Mouse (Mus musculus): ENCODE data around the gene Crybg1.

Gene Crybg1

GRCm38 (mm10) chr10:44091757-44092156, 56.9 kb downstream of the Crybg1 start:
- DNase-seq (ENCODE audit: low read depth), result no peak

GRCm38 (mm10) chr10:44080351-44080750, 68.3 kb downstream of the Crybg1 start:
- DNase-seq (ENCODE audit: low read depth), result no peak

GRCm38 (mm10) chr10:44078799-44079521, 69.7 kb downstream of the Crybg1 start:
- DNase-seq (ENCODE audit: low read depth), result peak; percentile 94

GRCm38 (mm10) chr10:44071095-44071494, 77.6 kb downstream of the Crybg1 start:
- DNase-seq (ENCODE audit: low read depth), result peak; percentile 96

- DNase-seq (ENCODE audit: low read depth), result no peak
Observed at GRCm38 (mm10) chr10:44069131-44069530, 79.5 kb downstream of the Crybg1 start.

GRCm38 (mm10) chr10:44065848-44066360, 82.7 kb downstream of the Crybg1 start:
- DNase-seq (ENCODE audit: low read depth), result peak; percentile 71

GRCm38 (mm10) chr10:44062981-44063380, 85.7 kb downstream of the Crybg1 start:
- DNase-seq (ENCODE audit: low read depth), result no peak

GRCm38 (mm10) chr10:44050913-44051312, 97.7 kb downstream of the Crybg1 start:
- DNase-seq (ENCODE audit: low read depth), result no peak

GRCm38 (mm10) chr10:44044727-44045126, 103.9 kb downstream of the Crybg1 start:
- DNase-seq (ENCODE audit: low read depth), result no peak

- DNase-seq (ENCODE audit: low read depth), result peak; percentile 80
Observed at GRCm38 (mm10) chr10:44043630-44044029, 105.0 kb downstream of the Crybg1 start.

- DNase-seq (ENCODE audit: low read depth), result peak; percentile 97
Observed at GRCm38 (mm10) chr10:44039185-44039584, 109.5 kb downstream of the Crybg1 start.

GRCm38 (mm10) chr10:44037918-44038544, 110.6 kb downstream of the Crybg1 start:
- peak; percentile 38 for DNase-seq (ENCODE audit: low read depth)

- no peak for DNase-seq (ENCODE audit: low read depth)
Observed at GRCm38 (mm10) chr10:44029566-44029965, 119.1 kb downstream of the Crybg1 start.

GRCm38 (mm10) chr10:44027226-44027625, 121.4 kb downstream of the Crybg1 start:
- peak; percentile 91 for DNase-seq (ENCODE audit: low read depth)

GRCm38 (mm10) chr10:44026105-44026504, 122.5 kb downstream of the Crybg1 start:
- peak; percentile 90 for DNase-seq (ENCODE audit: low read depth)

- no peak for DNase-seq (ENCODE audit: low read depth)
Observed at GRCm38 (mm10) chr10:44024705-44025104, 123.9 kb downstream of the Crybg1 start.

- DNase-seq (ENCODE audit: low read depth), result peak; percentile 78
Observed at GRCm38 (mm10) chr10:44020141-44020540, 128.5 kb downstream of the Crybg1 start.

- no peak for DNase-seq (ENCODE audit: low read depth)
Observed at GRCm38 (mm10) chr10:44018562-44018961, 130.1 kb downstream of the Crybg1 start.

GRCm38 (mm10) chr10:44015631-44016030, 133.0 kb downstream of the Crybg1 start:
- peak; percentile 61 for DNase-seq (ENCODE audit: low read depth)

GRCm38 (mm10) chr10:44013885-44014284, 134.8 kb downstream of the Crybg1 start:
- DNase-seq (ENCODE audit: low read depth), result no peak

- DNase-seq (ENCODE audit: low read depth), result no peak
Observed at GRCm38 (mm10) chr10:44011408-44011807, 137.2 kb downstream of the Crybg1 start.

GRCm38 (mm10) chr10:44008808-44009207, 139.8 kb downstream of the Crybg1 start:
- no peak for DNase-seq (ENCODE audit: low read depth)

- DNase-seq (ENCODE audit: low read depth), result peak; percentile 97
Observed at GRCm38 (mm10) chr10:44006815-44007214, 141.8 kb downstream of the Crybg1 start.

All from NIH3T3 (cell line).